Mouse (Mus musculus): ENCODE measurements around the gene Rapgef3.

Gene Rapgef3

GRCm38 (mm10) chr15:97773108-97773507, 5.3 kb upstream of the Rapgef3 start:
- DNase-seq (ENCODE audit: extremely low read depth, low read depth), result no peak

GRCm38 (mm10) chr15:97770280-97770679, 2.5 kb upstream of the Rapgef3 start:
- DNase-seq (ENCODE audit: extremely low read depth, low read depth), result no peak

GRCm38 (mm10) chr15:97768192-97768591, 420 bp upstream of the Rapgef3 start:
- DNase-seq (ENCODE audit: extremely low read depth, low read depth), result no peak

DNA sequence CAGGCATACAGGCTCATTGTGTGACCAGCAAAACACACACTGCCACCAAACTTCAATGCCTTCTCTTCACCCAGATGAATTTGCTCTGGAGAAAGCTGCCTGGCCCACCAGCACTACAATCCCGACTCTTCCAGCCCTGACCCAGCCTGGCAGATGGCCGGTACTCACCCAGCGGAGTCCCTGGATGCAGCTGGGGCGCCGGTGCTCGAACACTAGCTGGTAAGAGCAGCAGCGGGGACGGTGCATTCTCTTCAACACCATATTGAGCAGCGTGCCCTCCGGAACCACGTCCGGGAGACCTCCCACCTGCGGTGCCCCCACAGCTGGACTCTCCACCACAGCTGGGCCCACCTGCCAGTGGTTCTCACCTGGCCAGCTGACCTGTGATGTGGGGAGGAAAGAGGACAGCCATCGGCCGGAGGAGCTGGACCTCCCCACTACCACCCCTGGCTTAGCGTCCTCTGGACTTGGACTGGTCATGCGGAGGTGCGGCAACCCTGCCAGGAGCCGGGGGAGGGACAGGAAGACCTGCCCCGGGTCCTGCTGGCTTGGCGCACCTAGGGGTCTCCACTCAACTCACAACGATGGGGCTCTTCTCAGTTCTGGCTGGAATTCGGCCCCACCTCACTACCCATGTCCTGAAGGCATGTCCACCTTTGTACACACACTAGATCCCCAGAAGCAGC, 1.0 kb downstream of the Rapgef3 start:
- DNase-seq (ENCODE audit: extremely low read depth, low read depth), result no peak

DNA sequence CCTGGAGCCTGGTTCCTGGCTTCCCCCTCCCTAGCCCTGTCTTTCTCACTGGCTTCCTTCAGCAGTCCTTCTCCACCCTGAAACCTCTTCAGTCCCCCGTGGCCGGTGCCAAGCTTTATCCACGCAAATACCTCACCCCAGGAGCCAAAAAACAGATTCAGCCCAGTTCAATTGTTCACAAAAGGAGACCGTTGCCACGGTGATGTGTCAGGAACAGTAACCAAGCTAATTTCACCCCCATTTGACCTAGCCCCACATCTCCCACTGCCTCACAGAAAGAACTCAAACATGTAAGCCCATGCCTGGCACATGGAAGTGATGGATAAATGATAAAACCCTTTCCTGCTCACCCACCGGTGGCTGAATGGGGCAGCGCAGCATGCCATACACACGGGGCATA, 1.6 kb downstream of the Rapgef3 start:
- DNase-seq (ENCODE audit: extremely low read depth, low read depth), result no peak

- no peak for DNase-seq (ENCODE audit: extremely low read depth, low read depth)
These were observed 2.5 kb downstream of the Rapgef3 start for GRCm38 (mm10) chr15:97765090-97765794.

DNA sequence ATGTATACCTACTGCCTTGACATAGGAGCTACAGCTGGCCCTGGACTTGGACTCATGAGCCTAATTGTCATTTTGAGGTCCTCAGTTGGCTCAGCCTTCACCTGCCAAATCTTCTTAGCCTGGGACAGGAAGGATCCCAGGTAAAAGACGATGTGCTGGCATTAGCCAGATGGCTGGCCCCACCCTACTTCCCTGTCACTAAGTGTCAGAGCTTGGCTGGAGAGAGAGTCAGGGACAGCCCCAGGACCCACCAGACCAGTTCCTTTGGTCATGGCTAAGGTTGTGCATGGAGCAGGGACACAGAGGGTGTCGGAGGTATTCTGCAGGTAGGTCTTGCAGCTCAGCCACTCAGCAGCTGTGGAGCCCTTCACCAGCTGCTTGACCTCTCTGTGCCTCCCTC, 3.2 kb downstream of the Rapgef3 start:
- no peak for DNase-seq (ENCODE audit: extremely low read depth, low read depth)

- DNase-seq (ENCODE audit: extremely low read depth, low read depth), result no peak
These were observed 4.3 kb downstream of the Rapgef3 start for GRCm38 (mm10) chr15:97763256-97764049.

DNA sequence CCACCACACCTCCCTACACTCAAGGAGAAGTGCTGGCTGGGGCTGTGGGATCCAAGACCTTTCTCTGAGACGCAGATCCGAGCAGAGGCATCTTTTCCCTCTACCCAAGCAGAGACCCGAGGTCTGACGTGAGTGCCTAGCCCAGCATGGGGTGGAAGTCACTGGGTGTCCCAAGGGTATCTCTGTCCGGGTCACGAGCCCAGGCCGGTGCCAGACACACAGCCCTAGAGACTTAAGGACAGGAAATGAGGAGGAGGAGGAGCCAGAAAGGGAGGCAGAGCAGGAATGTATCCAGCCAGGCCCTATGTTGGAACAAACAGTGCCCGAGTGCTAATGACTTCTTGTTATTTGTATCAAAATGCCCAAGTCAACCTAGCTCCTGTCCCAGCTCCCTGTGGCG, 5.0 kb downstream of the Rapgef3 start:
- DNase-seq (ENCODE audit: extremely low read depth, low read depth), result no peak

DNA sequence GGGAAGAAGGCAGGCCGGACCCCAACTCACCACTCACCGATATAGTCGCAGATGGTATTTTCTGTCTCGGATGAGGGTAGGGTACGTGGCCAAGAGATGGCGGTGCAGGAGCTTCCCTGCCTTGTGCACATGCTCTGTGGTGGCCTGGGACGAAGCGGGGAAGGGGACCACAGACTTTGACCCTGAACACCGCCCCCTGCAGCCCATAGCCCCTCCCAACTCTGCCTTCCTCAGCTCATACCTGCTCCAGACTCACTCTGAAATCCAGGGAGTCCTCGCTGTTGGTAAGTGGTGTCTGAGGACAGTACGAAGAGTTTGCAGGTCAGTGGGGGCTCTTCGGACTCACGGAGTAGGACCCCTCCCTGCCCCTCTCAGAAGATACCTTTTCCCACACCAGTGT, 6.3 kb downstream of the Rapgef3 start:
- no peak for DNase-seq (ENCODE audit: extremely low read depth, low read depth)

GRCm38 (mm10) chr15:97760952-97761351, 6.8 kb downstream of the Rapgef3 start:
- DNase-seq (ENCODE audit: extremely low read depth, low read depth), result no peak

DNA sequence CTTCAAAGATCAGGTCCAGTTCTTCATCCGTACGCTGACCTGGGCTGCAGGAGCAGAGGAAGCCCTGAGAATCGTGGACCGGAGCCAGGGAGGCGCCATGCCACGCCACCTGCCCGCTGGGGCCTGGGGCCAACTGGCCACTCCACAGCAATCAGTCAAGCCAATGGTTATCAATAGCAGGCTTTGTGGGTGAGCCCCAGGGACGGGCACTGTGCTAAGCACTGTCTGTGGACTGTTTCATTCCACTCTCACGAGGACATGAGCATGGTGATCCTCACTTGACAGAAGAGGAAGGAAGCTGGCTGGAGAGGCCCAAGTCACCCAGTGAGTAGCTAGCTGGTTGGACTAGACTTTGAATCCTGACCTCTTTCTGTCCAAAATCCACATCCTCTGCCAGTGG, 7.8 kb downstream of the Rapgef3 start:
- no peak for DNase-seq (ENCODE audit: extremely low read depth, low read depth)

GRCm38 (mm10) chr15:97755361-97755760, 12.4 kb downstream of the Rapgef3 start:
- DNase-seq (ENCODE audit: extremely low read depth, low read depth), result no peak

- DNase-seq (ENCODE audit: extremely low read depth, low read depth), result no peak
These were observed 13.3 kb downstream of the Rapgef3 start for GRCm38 (mm10) chr15:97754476-97754875.

DNA sequence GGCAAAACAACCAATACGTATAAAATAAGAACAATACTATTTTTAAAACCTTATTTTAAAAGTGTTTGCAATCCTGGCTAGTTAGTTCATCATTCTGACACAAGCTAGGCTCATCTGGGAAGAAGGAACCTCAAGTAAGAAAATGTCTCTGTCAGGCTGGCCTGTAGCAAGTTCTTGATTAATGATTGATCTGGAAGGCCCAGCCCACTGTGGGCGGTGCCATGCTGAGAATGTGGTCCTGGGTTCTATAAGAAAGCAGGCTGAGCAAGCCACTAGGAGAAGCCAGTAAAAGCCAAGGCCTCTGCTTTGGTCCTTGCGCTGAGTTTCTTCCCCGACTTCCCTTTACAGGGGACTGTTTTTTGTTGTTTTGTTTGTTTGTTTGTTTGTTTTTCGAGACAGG, 15.3 kb downstream of the Rapgef3 start:
- no peak for DNase-seq (ENCODE audit: extremely low read depth, low read depth)

DNA sequence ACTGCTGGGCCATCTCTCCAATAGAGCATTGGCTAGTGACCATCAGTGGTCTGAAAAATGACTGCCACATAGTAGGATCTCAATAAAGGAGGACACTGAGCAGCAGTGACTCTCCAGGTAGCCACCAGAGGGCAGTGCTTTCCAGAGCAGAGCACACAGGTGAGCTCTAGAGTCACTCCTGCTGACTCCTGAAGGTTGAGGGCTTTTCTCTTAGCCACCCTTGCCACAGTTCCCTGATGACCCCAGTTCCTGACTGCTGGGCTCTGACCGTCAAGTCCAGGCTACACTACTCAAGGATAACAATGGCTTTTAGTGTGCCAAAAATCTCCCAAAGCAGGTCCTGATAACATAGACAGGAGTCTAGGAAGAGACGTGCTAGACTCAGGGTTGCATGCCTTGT, 16.1 kb downstream of the Rapgef3 start:
- DNase-seq (ENCODE audit: extremely low read depth, low read depth), result no peak

DNA sequence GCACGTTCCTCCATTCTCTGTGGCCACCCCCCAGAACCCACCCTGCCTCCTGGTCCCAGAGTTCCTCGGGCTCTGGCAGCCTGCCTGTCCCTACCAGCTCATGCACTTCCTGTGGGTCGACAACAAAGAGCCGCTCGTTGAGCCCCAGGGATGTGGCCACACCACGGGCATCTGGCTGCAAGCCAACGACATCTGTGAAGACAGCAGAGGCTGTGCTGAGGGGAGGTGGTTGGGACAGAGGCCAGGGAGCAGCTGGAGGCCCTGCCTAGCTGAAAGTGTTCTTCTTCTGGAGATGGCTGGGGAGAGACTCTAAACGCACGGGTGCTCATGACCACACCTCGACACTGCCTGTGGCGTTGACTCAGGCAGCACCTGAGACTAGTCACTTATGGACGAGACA, 17.1 kb downstream of the Rapgef3 start:
- DNase-seq (ENCODE audit: extremely low read depth, low read depth), result peak; percentile 65

DNA sequence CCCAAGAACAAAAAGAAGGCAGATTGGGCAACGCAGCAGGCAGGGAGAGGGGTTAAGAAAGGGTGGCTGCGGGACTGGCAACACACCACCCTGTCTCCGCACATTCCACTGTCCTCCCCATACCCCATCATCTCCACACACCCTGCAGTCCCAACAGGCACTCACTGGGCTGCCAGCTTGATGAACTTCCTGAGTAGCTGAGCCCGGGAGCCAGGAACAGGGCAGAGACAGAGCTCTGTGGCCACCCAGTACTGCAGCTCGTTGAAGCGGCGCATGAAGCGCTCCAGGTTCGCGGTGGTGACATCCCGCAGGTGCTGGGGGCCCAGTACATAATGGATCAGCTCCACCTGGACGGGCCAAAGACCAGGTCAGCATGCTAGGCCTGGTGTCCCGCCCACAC, 17.9 kb downstream of the Rapgef3 start:
- no peak for DNase-seq (ENCODE audit: extremely low read depth, low read depth)

- DNase-seq (ENCODE audit: extremely low read depth, low read depth), result no peak
These were observed 18.4 kb downstream of the Rapgef3 start for GRCm38 (mm10) chr15:97749397-97749796.

DNA sequence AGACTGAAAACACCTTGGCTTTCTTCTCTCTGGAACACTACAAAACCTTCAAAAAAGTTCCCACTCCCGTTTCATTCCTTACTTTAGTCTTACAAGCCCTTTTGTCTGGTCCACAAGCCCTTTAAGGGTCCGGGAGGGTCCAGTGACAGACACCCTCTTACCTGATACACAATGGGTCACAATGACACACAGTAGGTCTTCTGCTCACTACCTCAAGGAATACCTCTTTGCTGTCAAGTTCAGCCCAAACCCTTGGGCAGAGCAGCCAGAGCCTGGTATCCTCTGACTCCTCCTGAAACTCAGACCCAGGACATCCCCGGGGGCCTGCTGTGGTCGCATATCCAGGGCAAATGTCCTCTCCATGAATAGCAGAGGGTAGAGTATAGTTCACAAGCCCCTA, 18.8 kb downstream of the Rapgef3 start:
- no peak for DNase-seq (ENCODE audit: extremely low read depth, low read depth)

DNA sequence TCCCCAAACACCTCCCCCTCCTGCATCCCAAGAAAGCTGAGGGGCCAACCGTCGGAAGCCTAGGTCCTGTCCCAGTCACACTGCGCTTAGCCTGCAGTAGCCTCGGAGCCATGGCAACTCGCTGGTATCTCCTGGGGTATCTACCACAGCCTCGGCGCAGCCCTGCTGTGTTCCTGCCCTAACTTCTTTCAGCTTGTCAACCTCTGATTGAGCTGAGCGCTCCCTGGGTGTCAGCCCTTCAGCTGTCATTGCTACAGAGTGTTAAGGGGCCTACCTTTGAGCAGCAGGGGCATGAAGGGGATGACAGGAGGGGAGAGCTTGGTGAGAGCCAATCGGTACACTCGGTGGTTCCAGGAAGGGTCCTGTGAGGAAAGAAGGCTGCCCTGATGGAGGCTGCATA, 19.5 kb downstream of the Rapgef3 start:
- DNase-seq (ENCODE audit: extremely low read depth, low read depth), result peak; percentile 87

GRCm38 (mm10) chr15:97747486-97747885, 20.3 kb downstream of the Rapgef3 start:
- DNase-seq (ENCODE audit: extremely low read depth, low read depth), result no peak

All from MEL-GATA-1-ER (cell line).